Mouse (Mus musculus) midbrain, postnatal 0 days (tissue): ENCODE data around the gene Nomo1. TPM values are rescaled to one million over a fixed set of nuclear protein-coding genes. Genes with fewer than 3 reads are reported as not detected.

Experiments
- ATAC-seq: fragments of 200-750 bp; cut with Nextera tagmentation; 2 replicates; pipeline ENCODE4 v1.8.0; 2017; ENCODE audit warnings: moderate number of reproducible peaks, mild to moderate bottlenecking, moderate TSS enrichment, moderate library complexity; ENCODE audit not compliant: low FRiP score
- DNase-seq: peaks from one replicate; pipeline ENCODE4 v3.0.0-alpha.2; 2015; ENCODE audit warnings: low spot score
- H3K27ac ChIP-seq: fragments of 300-500 bp; sonication (generic); 2 replicates; pipeline ENCODE4 v1.5.1; 2014; ENCODE audit warnings: low read depth, mild to moderate bottlenecking, low read length, mixed read lengths
- H3K27me3 ChIP-seq: fragments of 300-500 bp; sonication (generic); 2 replicates; pipeline ENCODE4 v1.6.1; 2014; ENCODE audit warnings: low read length, control low read depth, mixed read lengths; ENCODE audit not compliant: insufficient read depth
- H3K36me3 ChIP-seq: fragments of 300-500 bp; sonication (generic); 2 replicates; pipeline ENCODE4 v1.6.1; 2014; ENCODE audit warnings: low read length, control low read depth, mixed read lengths; ENCODE audit not compliant: insufficient read depth
- H3K4me1 ChIP-seq: fragments of 300-500 bp; sonication (generic); 2 replicates; pipeline ENCODE4 v1.6.1; 2014; ENCODE audit warnings: mild to moderate bottlenecking, control low read depth, antibody characterized with exemption, low read length, mixed read lengths; ENCODE audit not compliant: insufficient read depth
- H3K4me2 ChIP-seq: fragments of 300-500 bp; sonication (generic); 2 replicates; pipeline ENCODE4 v1.6.1; 2014; ENCODE audit warnings: low read depth, mild to moderate bottlenecking, low read length, mixed read lengths; ENCODE audit not compliant: poor library complexity, severe bottlenecking
- H3K4me3 ChIP-seq: fragments of 300-500 bp; sonication (generic); 2 replicates; pipeline ENCODE4 v1.5.1; 2014; ENCODE audit warnings: low read depth, mild to moderate bottlenecking, low read length, moderate library complexity
- H3K9ac ChIP-seq: fragments of 300-500 bp; sonication (generic); replicated peaks from 2 replicates; pipeline ENCODE4 v1.6.1; 2014; ENCODE audit warnings: mild to moderate bottlenecking, low read length, moderate library complexity, mixed read lengths; ENCODE audit not compliant: poor library complexity, severe bottlenecking
- H3K9me3 ChIP-seq: fragments of 300-500 bp; sonication (generic); 2 replicates; pipeline ENCODE4 v1.6.1; 2016; ENCODE audit warnings: low read length, control low read depth
- CTCF ChIP-seq: IDR thresholded peaks from 2 replicates; pipeline ENCODE4 v1.5.1; 2016; ENCODE audit warnings: antibody characterized with exemption, mild to moderate bottlenecking
- WGBS: fragments of 180-500 bp; shearing (Covaris S2); extraction: QIAGEN DNeasy Blood & Tissue Kit; methylation state at CpG from one replicate; pipeline ENCODE4 v1.1.7; 2014; 5-methylcytosine and 5-hydroxymethylcytosine counted together
- polyA plus RNA-seq: library from polyadenylated mRNA; unstranded; fragments of >200 nt; fragmentation: Nextera tagmentation; extraction: Ambion mirVana; gene quantifications from 2 replicates; pipeline ENCODE4 v1.2.1, GENCODE M21; 2015
- total RNA-seq: library from RNA; depleted of rRNA; stranded (reverse); fragments of >200 nt; gene quantifications from 2 replicates; pipeline ENCODE4 v1.2.3, GENCODE M21; 2014

The Nomo1 gene
- total and polyA plus RNA-seq, 2 experiments from 2014 or later: 38.7 to 44.2 TPM

GRCm38 (mm10) chr7:46098919-46099286 is 65.4 kb downstream of the Nomo1 start:
- ATAC-seq: no peak
- H3K4me1 ChIP-seq: no peaks in the 10 kb centered on the region; the same call in 1 of the 2 replicates
- no peak overlapping the region for H3K4me3 ChIP-seq
- DNase-seq: no peak
- TF ChIP-seq CTCF: no peak
- H3K4me2 ChIP-seq: no peak overlapping the region
- 94% methylated on average over 19 of the region's 19 CpGs for WGBS
- no peaks in the 10 kb centered on the region; the same call in 1 of the 2 replicates for H3K27me3 ChIP-seq
- H3K36me3 ChIP-seq: peaks cover 3% of the 10 kb centered on the region; the same call in 1 of the 2 replicates
- H3K9me3 ChIP-seq: no peaks in the 10 kb centered on the region
- no peak overlapping the region for H3K27ac ChIP-seq
- H3K9ac ChIP-seq: no peak overlapping the region

GRCm38 (mm10) chr7:46099682-46100081 is 66.2 kb downstream of the Nomo1 start:
- peak overlapping the region; percentile 66 for H3K4me3 ChIP-seq
- peak overlapping the region; percentile 75 for H3K4me2 ChIP-seq
- no peaks in the 10 kb centered on the region for H3K9me3 ChIP-seq
- DNase-seq (no peak), ATAC-seq (no peak)
- peaks cover 3% of the 10 kb centered on the region; the same call in 1 of the 2 replicates for H3K36me3 ChIP-seq
- no peaks in the 10 kb centered on the region; the same call in 1 of the 2 replicates for H3K4me1 ChIP-seq
- 82% methylated on average over 13 of the region's 13 CpGs for WGBS
- H3K27me3 ChIP-seq: no peaks in the 10 kb centered on the region; the same call in 1 of the 2 replicates
- no peak for TF ChIP-seq CTCF
- no peak overlapping the region for H3K27ac ChIP-seq
- H3K9ac ChIP-seq: peak overlapping the region; percentile 79

DNA sequence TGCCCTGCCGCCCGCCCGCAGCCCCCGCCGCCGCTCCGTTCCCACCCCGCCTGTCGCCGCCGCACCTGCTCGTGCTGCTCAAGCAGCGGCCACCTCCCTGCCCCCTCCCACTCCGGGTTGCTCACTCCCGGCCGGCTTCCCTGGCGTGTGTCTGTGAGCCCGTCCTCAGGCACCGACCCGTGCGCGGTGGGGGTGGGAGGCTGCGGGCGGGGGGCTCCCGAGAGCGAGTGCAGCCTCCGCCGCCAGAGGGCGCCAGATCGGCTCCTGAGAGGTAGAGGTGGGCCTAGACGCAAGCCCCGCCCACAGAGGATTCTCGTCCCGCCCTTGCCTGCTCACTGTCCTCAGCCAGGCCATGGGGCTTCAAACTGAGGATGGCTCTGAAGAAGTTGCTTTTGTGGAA is 67.1 kb downstream of the Nomo1 start, which contains the start of gene Kcnj11:
TSS of gene Kcnj11 (minus strand) at position 202 of the 400 bp plus-strand sequence.
- peak; percentile 76 for ATAC-seq

GRCm38 (mm10) chr7:46103075-46103591 is 69.6 kb downstream of the Nomo1 start:
- no peak for ATAC-seq
- no peak overlapping the region for H3K27ac ChIP-seq

More for the DNA sequence above, 67.1 kb downstream of the Nomo1 start, which contains the start of gene Kcnj11:
- H3K27ac ChIP-seq: no peak within 1 kb of the TSS
- peak within 1 kb of the TSS; percentile 66 for H3K4me3 ChIP-seq
- no peaks in the 10 kb centered on the region for H3K27me3 ChIP-seq
- 0% methylated on average over 28 of the region's 34 CpGs for WGBS
- no peaks in the 10 kb centered on the region for H3K9me3 ChIP-seq
- no peaks in the 10 kb centered on the region; the same call in 1 of the 2 replicates for H3K4me1 ChIP-seq
- H3K36me3 ChIP-seq: peaks cover 3% of the 10 kb centered on the region; the same call in 1 of the 2 replicates
- peak within 1 kb of the TSS; percentile 75 for H3K4me2 ChIP-seq
- DNase-seq: peak; percentile 94
- H3K9ac ChIP-seq: peak within 1 kb of the TSS; percentile 79
- TF ChIP-seq CTCF: peak; percentile 92

DNA sequence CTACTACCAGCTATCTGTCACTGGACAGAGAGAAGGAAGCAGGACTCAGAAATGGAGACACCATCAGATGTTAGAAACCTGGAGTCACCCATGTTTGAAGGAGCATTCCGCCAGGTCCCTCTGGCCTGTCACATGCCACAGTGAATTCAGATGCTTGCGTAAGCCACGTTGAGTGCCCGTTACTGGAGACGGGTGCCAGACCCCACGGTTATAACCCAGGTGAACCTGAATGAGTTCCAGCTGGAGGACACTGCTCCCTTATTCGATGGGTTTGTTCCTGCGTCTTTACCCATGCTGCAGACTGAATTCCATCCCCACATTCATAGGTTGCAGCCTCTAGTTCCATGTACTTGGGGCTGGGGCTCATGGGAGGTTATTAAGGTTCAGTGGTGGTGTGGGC is 70.3 kb downstream of the Nomo1 start:
- Histone ChIP-seq H3K4me1 (no peaks in the 10 kb centered on the region), H3K4me3 (no peak overlapping the region), H3K9me3 (no peaks in the 10 kb centered on the region), H3K4me2 (no peak overlapping the region), H3K27me3 (no peaks in the 10 kb centered on the region), H3K9ac (no peak overlapping the region), H3K27ac (no peak overlapping the region), H3K36me3 (peaks cover 4% of the 10 kb centered on the region; the same call in 1 of the 2 replicates)
- no peak for TF ChIP-seq CTCF
- WGBS: 84% methylated on average over 8 of the region's 8 CpGs
- DNase-seq: no peak
- ATAC-seq: no peak

More at GRCm38 (mm10) chr7:46103075-46103591, 69.6 kb downstream of the Nomo1 start:
- Histone ChIP-seq H3K4me2 (no peak overlapping the region), H3K27me3 (no peaks in the 10 kb centered on the region), H3K4me1 (no peaks in the 10 kb centered on the region), H3K9me3 (no peaks in the 10 kb centered on the region), H3K9ac (no peak overlapping the region), H3K36me3 (peaks cover 7% of the 10 kb centered on the region; the same call in 1 of the 2 replicates), H3K4me3 (no peak overlapping the region)
- peak; percentile 87 for DNase-seq
- WGBS: 61% methylated on average over 8 of the region's 8 CpGs
- no peak for TF ChIP-seq CTCF

GRCm38 (mm10) chr7:46104256-46104915 is 70.9 kb downstream of the Nomo1 start:
- DNase-seq: peak; percentile 63
- no peak for TF ChIP-seq CTCF
- H3K27me3 ChIP-seq: no peaks in the 10 kb centered on the region
- H3K4me3 ChIP-seq: no peak overlapping the region
- H3K4me2 ChIP-seq: no peak overlapping the region
- no peaks in the 10 kb centered on the region for H3K9me3 ChIP-seq
- ATAC-seq: no peak
- H3K9ac ChIP-seq: no peak overlapping the region
- no peaks in the 10 kb centered on the region for H3K4me1 ChIP-seq
- 71% methylated on average over 27 of the region's 27 CpGs for WGBS
- no peak overlapping the region for H3K27ac ChIP-seq
- H3K36me3 ChIP-seq: peaks cover 4% of the 10 kb centered on the region; the same call in 1 of the 2 replicates
